Mouse (Mus musculus) large intestine, adult 2 months (tissue): ENCODE measurements around the gene Arf3. TPM values are rescaled to one million over a fixed set of nuclear protein-coding genes. Genes with fewer than 3 reads are reported as not detected.

ENCODE experiments used
- polyA plus RNA-seq: library from polyadenylated mRNA; depleted of rRNA; stranded (reverse); fragments of >200 nt; gene quantifications from 2 replicates; pipeline ENCODE4 v1.2.3, GENCODE M21; 2012; rRNA removed

Gene Arf3
- polyA plus RNA-seq, 1 experiment, result 99.2 TPM

Other genes starting within 250 kb of the Arf3 start
- 30.1 and 33.2 TPM in 2 replicates for gene Kansl2, start 228.9 kb downstream of the Arf3 start, polyA plus RNA-seq
- 6.7 and 11.6 TPM in 2 replicates for gene Ccnt1, start 192.3 kb downstream of the Arf3 start, polyA plus RNA-seq
- gene 4930415O20Rik, start 192.2 kb downstream of the Arf3 start, polyA plus RNA-seq, result 3.6 and 4.5 TPM in 2 replicates
- gene Adcy6, start 153.1 kb downstream of the Arf3 start, polyA plus RNA-seq, result 64.9 and 89.8 TPM in 2 replicates
- 42.6 and 44.5 TPM in 2 replicates for gene Cacnb3, start 132.4 kb downstream of the Arf3 start, polyA plus RNA-seq
- gene Ddx23, start 100.3 kb downstream of the Arf3 start, polyA plus RNA-seq, result 25.0 and 30.3 TPM in 2 replicates
- gene Rnd1, start 85.8 kb downstream of the Arf3 start, polyA plus RNA-seq, result 1.4 and 1.9 TPM in 2 replicates
- 0.27 and 0.32 TPM in 2 replicates for gene Ccdc65, start 55.0 kb downstream of the Arf3 start, polyA plus RNA-seq
- gene Fkbp11, start 35.0 kb downstream of the Arf3 start, polyA plus RNA-seq, result 20.4 and 28.9 TPM in 2 replicates
- gene Wnt10b, start 14.9 kb upstream of the Arf3 start, polyA plus RNA-seq, result 0.10 and 0.14 TPM in 2 replicates
- gene Wnt1, start 26.6 kb upstream of the Arf3 start, polyA plus RNA-seq, result not detected in 2 replicates
- 0.03 and 0.12 TPM in 2 replicates for gene Ddn, start 46.3 kb upstream of the Arf3 start, polyA plus RNA-seq
- gene Prkag1, start 68.3 kb upstream of the Arf3 start, polyA plus RNA-seq, result 84.9 and 87.2 TPM in 2 replicates
- 21.6 and 25.9 TPM in 2 replicates for gene Kmt2d, start 108.0 kb upstream of the Arf3 start, polyA plus RNA-seq
- 14.8 and 17.5 TPM in 2 replicates for gene Rhebl1, start 131.3 kb upstream of the Arf3 start, polyA plus RNA-seq
- gene Dhh, start 135.3 kb upstream of the Arf3 start, polyA plus RNA-seq, result 0.48 and 0.63 TPM in 2 replicates
- gene Lmbr1l, start 155.0 kb upstream of the Arf3 start, polyA plus RNA-seq, result 65.8 and 140 TPM in 2 replicates
- 848 and 981 TPM in 2 replicates for gene Tuba1b, start 171.4 kb upstream of the Arf3 start, polyA plus RNA-seq
- 0.55 and 6.2 TPM in 2 replicates for gene Gm49450, start 190.3 kb upstream of the Arf3 start, polyA plus RNA-seq
- 131 and 155 TPM in 2 replicates for gene Tuba1a, start 190.5 kb upstream of the Arf3 start, polyA plus RNA-seq